Mouse (Mus musculus) right cerebral cortex, adult 2 months (tissue): ENCODE measurements at regions not wholly inside any gene's neighbourhood (a gene's known extent, or its start where the extent isn't known, plus 50 kb on each side); places are given as distances from the start of the nearest gene placed in this dataset.
A peak's percentile ranks its signal among the peaks of the same experiment; 100 is the strongest.

Experiments used
- DNase-seq, 2 experiments: peaks; one replicate each; pipeline ENCODE4 v3.0.0; 2021 to 2022; ENCODE audit warnings: low spot score in 2 of 2

DNA sequence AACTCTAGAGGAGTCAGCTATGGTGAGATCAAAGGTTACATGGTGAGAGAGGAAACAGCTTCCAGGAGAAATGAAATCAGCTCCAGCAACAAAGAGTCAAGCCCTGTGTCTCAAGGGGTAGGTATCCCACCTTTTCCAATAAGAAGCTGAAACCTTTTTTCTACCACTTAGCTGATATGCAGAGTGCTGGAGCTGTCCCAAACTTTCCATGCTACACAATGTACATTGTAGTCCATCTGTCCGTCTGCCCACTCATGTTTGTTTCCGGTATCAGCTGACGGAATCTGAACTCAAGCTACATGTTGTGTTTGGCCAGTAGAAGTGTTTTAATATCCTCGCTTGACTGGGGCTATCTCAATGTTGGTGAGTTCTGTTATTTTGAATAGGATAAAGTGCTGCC, 83.6 kb upstream of the Ngf start:
- DNase-seq = no peak

DNA sequence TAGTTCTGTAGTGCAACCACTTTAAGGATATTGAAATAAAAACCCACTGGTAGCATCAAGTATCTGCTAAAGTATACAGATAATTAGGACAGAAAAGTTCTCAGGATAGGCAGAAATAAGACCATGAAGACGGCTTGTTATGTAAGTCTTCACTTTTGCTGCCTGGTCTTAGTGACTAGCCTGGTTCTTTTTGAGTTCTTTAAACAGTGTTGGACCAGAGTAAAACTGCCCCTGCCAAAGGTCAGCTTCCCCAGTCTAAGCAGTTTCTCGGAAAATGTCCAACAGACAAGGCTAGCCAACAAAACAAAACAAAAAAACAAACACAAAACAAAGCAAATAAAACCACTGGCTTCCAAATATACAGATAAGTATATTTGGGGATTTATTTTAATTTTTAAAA, 85.1 kb upstream of the Ngf start:
- no peak for DNase-seq

DNA sequence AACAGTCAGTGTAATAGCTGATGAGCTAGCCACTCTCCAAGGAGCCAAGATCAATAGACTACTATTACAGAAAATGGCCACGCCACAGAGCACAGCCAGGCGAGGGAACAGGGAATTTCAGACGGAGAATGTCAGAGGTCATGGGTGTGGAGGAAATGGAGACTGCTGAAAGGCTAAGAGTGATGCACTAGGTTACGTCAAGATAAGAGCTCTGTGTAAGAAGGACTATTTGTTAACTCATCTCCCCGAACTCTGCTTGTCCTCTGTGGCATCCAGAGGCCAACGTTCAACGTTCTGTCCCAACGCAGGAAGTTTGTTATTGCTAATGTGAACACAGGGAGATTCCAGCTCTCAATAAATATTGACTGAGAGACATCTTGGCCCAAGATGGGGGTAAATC, 86.0 kb upstream of the Ngf start:
- no peak for DNase-seq

DNA sequence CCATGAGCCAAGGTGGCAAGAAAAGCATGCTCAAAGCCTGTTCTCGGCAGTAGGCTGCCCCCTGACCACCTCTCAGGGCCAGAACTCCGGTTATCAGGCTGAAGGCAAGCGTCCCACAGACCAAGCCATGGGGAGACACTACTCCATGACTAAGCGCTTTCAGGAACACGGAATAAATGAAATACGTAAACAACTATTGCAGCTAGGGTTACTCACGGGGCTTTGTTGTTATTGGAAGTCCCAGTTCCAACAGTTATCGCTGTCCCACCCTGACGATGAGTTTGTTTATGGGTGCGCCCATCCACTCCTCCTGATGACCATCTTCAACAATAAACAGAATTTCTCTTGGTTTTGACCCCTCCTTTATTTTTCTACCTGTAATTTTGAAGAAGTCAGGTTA, 88.0 kb upstream of the Ngf start:
- no peak for DNase-seq

DNA sequence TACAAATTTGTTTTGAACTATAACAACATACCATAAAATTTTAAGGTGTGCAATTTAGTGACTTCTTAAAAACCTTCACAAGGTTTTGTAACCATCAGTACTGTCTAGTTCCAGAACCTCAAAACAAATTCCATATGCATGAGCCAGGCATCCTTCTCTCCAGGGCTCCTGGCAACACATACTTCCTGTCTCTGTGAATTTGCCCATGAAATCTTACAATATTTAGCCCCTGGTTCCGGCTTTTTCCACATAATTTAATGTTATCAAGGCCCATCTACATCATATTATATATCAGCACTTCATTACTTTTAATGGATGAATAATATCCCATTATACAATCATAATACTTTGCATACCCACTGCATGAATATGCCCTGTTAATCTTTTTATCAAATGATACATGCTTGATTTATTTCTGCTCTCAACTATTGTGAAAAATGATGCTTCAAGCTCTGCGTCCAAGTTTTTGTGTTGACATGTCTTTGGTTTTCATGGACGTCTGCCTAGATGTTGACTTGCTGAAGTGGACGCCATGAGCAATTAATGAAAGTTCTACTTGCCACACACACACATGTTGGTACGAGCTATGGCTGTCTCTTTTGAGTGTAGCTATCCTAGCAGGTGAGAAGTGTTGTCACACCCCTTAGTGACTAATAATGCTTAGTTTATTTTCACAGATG, 95.2 kb upstream of the Ngf start:
- DNase-seq = no peak

DNA sequence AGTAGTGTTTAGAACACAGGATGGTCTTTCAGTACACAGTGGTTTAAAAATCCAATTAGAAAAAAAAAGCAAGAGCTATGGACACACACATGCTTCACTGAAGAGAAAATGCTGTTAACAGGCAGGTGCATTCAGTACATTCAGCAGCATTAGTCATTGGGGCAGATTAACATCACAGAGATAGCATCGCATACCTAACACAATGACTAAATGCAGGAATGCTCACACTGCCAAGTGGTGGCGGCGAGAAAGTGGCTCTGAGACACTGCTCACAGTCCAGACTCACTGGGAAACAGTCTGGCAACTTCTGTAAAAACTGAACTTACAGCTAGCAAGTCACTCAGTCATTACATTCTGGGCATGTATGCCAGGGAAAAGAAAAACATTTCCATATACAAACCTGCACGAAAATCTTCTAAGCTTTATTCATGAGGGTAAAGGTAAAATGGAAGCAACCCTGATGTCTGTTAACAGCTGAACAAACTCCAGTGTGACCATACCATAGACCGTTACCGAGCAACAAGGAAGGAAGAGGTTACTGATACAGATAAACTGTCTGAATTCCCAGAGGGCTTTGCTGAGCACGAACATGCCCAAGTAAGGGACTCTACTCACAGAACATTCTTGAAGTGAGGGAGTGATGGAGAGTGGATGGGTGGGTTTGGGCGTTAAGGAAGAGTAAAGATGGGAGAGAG, 97.4 kb upstream of the Ngf start:
- peak in 1 of 2 experiments; percentile 20 for DNase-seq

DNA sequence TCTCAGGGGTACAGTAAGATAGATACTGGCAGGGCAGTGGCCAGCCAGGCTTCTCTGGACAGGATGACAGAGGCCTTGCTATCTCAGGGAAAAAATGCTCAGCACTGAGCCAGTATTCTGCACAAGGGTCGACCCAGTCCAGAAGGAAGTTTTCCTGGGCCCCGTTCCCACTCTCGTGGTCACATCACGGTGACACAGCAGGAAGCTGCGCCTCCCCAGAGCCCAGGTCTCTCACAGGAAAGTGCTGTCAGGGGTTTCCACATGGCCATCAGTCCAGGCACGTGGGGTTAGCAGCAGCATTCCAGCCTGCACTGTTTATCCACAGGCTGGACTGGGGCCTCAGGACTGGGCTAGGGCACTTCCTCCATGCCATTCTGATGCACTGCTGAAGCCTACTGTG, 103.5 kb upstream of the Ngf start:
- no peak for DNase-seq

DNA sequence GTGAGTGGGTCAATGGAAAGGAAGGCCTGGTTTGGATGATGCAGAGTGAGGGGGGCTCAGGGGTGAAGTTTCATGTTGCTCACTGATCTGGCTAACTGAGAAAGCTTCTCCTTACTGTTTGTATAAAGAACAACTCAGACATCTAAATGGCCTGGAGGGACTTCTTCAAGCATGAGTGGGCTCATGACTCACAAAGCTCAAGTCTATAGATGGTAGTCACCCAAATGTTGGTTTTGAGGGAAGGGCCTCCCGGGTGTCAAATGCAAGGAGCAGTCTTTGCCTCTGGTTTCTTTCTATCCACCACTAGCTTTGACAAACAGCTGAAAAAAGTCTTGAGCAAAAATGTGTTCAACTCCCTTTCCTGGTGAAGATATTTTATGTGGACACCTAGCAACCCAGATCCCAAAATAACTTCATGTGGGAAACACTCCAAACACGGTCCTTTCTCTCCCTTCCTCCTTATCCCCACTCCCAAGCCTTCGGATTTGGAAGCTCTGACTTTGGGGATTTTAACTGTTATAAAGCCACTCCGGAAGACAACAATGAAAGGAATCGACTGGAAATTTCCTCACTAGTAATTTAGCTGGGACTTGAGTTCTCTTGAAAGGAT, 105.3 kb upstream of the Ngf start:
- peak in 1 of 2 experiments; percentile 12 for DNase-seq

DNA sequence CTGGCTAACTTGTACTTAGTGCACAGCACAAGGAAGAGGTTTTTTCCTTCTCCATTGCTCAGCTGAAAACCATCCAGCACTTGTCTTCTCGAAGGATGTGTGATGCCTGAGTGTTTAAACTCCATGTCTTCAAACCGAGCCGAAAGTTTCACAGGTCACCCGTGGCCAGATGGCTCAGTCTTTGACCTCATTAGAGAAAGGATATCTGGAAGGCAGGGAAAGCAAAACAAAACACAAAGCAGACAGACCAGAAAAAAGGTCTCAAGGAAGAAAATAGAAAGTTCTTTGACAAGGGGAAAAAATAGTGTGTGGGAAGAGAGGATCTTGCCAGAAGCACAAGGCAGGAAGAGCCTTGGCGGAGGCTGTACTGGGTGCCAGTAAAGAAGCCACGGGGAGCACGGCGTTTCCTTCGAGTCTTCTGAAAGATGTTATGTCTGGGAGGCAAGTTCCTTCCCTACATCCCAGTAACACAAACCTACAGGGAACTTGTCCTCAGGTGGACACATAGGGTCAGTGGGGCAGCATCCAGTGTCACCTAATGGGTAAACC, 108.9 kb upstream of the Ngf start:
- peak; percentile 24 to 28 for DNase-seq

DNA sequence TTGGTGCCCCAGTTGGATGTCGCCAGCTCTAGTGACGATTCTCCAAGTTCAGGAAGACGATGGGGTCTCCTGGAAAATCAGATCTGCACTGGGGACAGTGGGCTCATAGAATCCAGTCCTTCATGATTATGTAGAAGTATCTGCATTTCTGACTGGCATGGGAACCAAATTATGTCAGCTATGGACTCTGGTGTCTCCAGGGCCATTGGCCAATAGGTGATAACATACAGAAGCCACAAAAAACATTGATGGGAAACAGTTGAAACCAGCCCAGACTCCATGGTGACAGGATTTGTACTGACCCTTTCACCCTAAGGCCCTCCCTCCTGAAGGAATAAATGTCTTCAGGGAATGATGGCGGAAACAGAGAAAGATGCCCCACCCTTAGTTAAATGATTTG, 110.9 kb upstream of the Ngf start:
- no peak for DNase-seq

DNA sequence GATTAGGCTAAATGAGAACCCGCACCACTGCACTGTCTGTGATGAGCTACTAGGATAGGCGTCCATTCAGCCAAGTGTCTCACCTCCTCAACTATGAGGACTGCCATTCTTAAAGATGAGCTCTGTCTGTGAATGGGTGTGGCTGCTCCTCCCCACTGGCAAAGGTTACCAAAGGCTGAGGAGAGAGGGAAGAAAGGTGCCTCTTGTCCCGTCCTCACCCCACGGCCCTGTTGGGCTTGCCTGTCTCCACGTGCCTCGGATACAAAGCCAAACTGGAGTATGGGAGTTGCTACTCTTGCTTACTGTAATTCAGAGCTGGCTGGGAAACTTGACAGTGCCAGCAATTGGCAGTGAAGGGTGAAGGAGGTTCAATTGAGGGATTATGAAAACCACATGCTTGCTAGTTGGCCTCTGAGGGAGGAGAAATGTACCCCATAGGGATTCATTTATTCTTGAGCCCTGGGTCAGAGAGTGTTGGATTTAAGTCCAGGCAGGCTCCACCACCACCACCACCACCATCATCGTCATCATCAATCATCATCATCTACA, 112.6 kb upstream of the Ngf start:
- DNase-seq = no peak

DNA sequence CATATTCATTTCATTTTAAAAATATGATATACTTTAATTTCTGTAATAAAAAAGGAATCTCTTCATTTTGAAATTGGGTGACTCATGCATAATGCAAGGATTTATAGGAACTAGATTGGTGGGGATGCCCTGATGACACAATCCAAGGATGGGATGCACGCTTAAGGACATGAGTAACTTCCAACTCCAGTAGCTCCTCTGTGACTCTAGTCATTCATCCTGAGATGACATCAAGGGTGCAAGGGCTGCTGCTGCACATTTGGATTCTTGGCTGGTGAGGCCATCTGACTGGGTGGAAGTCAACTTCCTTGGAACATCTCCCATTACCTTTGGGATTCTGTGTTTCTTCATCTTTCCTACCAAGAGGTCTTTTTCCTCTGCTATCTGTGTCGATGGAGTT, 114.4 kb upstream of the Ngf start:
- DNase-seq = no peak

DNA sequence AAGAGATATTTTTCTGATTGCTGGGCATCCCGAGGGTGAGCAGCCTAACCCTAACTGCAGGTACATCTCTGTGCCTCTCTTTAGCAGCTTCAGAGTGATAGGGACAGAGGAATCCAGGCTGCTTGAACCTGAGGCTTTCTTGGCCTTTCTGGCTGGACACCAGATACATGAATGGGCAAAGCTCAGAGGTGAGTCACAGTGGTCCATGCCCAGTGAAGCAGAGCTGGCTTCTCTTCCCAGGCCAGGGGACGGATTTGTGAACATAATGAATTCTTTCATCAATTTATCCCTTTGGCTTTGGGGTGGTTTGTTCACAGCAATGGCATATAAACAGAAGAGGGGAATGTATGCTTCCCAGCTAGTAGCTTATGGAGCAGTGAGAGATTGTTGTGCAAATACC, 114.9 kb upstream of the Ngf start:
- no peak for DNase-seq

DNA sequence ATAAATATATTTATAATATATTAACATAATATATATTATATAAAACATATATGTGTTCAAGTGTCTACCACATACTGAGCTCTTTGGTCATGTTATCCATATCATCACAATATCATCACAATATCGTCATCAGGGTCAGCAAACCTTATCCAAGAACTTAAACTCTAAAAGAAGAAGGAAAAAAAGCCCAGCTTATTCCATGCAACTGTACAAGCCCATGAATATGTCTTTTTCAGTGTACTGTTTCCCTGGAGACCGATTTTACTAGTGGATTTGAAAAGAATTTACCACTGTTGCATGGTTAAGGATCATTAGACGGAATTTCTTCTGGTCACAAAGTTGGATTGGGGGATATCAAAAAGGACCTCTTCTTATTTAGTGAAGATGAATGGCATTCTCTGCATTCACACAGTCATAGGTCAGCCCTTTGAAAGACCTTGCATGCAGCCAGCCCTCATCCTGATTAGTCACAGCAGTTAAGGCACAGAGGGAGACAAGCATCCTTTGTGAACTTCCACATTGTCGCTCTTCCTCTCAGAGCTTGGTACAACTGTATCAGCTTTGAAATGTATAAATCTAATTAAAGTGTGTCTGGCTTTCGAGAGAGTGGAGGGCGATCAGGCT, 116.3 kb upstream of the Ngf start:
- no peak for DNase-seq

DNA sequence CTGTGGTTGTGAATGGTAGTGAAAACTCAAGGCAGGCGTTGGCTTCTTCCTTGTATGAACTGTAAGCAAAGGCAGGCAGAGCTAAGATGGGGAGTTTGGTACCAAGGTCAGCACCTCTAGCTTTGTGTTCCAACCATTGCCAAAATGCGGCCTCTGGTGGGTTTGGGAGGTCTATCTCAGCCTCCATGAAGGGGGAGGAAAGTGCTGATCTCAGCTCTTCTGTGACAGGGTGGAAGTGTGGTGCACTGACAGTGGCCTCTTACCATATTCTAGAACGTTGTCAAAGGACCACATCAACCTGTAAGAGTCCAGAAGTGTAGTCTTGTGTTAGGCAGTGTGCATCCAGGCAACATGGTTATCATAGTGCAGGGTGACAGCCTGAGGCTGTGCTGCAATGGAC, 123.6 kb upstream of the Ngf start:
- DNase-seq = no peak

DNA sequence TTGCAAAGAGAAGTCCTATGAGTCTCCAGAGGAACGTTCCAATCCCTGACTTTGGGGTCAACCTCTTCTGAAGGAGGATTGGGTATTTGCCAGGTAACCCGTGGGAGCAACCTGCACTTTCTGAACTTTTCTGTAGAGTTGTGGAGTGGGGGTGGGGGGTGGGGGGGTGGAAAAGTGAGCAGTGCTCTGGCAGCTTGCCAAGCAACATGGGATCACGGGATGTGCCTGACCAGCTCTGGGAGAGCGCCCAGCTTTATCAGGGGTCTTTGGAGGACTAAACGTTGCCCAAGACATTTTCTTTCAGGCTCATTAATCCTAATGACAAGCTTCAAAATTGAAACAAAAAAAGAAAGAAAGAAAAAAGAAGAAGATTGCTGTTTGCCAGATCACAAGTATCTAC, 124.4 kb upstream of the Ngf start:
- DNase-seq = no peak

DNA sequence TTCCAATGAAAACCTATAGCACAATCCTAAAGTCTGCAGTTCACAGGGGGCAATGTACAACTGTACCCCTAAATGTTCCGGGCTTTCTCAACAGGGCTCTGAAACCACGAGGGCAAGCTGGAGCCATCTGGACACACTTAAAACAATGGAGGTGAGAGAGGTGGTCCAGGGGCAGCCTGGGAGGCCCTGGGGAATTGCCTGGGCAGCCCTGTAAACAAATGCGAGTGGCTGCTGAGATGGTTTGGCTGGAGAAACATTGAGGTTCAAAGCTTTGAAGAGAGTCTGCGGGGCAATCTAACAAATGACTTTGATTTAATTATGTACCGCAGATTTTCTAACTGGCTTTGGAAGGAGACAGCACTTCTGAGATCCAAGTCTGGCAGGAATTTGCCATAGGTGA, 129.0 kb upstream of the Ngf start:
- DNase-seq = no peak

DNA sequence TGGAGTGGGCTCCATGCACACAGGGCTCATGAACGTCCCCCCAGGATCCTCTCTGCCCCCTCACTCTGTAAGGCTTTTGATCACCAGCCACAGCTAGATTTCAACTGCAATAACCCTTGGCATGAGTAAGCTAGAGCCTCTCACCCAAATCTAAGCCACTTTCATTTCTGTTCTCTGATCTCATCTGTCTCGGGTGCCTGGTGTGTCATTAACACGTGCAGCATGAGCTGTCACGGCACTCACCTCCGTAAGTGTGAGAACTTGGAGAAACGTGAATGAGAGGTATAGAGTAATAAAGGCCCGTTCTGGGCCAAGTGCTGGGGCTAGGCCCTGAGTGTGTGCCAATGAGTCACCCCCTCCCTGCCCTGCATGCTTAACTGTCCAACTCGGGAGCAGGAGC, 131.8 kb upstream of the Ngf start:
- no peak for DNase-seq

DNA sequence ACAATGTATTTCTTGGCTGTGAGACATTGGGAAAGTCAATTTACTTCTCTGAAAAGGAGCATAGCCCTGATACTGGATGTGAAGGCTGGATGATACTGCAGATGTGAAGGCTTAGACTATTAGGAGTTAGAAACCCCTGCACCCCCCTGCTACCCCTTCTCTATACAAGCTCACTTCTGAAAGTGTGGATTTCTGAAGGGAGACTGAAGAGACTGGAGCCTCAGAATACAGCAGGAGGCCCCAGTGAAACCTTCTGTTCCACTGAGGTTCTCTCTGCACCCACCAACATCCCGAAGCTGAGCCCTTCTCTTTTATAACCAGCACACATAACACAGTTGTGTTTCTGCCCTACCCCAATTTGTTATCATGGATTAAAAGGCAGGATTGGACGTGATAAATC, 131.7 kb upstream of the Vangl1 start:
- no peak for DNase-seq

DNA sequence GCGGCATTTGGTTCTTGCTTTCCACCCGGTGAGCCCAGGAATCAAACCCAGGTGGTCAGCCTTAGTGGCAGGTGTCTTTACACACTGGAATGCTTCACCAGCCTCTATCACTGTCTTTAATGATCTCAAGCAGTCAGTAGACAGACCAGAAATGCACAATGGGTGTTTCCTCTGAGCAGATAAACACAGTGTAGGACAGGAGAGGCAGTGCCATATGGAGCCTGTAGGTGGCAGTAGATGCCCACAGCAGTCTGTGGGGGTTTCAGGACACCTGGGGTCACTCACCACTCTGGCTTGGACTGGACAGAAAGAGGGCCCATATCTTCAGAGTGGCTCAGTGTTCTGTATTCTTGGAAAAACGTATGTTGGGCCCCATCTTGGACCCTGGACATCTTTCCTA, 130.7 kb upstream of the Vangl1 start:
- peak; percentile 35 to 54 for DNase-seq

DNA sequence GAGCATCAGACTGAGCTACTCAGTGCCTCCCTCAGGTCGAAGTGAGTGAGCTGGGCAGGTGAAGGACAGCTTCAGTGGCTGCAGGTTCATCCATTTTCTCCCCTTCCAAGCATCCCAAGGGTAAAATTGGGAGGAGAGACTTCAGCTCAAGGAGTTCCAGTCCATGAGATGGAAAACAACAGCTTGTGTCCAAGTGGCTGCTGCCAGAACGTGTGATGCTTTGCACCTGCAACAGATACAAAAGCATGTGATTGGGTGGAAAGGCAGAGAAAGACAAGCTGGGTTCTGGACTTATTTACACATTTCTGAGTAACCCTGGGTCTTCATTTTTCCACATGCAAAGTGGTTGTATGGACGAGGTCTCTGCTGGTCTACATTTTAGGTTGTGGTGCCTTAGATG, 127.7 kb upstream of the Vangl1 start:
- DNase-seq = no peak

DNA sequence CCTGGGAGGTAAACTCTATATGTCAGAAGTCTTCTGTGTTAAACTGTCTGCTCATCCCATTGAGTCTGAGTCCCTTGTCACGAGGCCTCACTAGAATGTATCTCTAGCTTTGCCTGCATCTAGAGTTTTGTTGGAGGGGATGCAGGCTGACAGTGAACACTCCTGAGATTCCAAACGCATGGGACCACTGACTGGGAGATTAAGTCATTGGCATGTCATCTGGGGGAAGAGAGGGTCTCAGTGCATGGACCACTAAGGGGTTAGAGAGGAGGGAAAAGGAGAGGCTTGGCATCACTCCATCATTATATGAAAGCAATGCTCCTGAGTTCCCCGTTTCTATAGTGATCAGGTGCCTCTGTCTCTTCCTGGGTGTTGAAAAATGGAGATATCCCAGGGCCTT, 114.8 kb upstream of the Vangl1 start:
- DNase-seq = no peak
